Mouse (Mus musculus) limb, embryonic 14.5 days (tissue): ENCODE measurements around the gene Ptprr. TPM values are rescaled to one million over a fixed set of nuclear protein-coding genes. Genes with fewer than 3 reads are reported as not detected.

Experiments
- ATAC-seq: fragments of 200-750 bp; cut with Nextera tagmentation; 2 replicates; pipeline ENCODE4 v1.8.0; 2017; ENCODE audit warnings: low read depth, moderate number of reproducible peaks, moderate TSS enrichment; ENCODE audit not compliant: low FRiP score
- DNase-seq: peaks from one replicate; pipeline ENCODE4 v3.0.0-alpha.2; 2015; ENCODE audit warnings: low spot score
- H3K27ac ChIP-seq: fragments of 300-500 bp; sonication (generic); replicated peaks from 2 replicates; pipeline ENCODE4 v1.5.1; 2014; ENCODE audit warnings: low read depth, mild to moderate bottlenecking, low read length, moderate library complexity, mixed read lengths
- H3K27me3 ChIP-seq: fragments of 300-500 bp; sonication (generic); 2 replicates; pipeline ENCODE4 v1.6.1; 2014; ENCODE audit warnings: low read length, mixed read lengths; ENCODE audit not compliant: control insufficient read depth, insufficient read depth
- H3K36me3 ChIP-seq: fragments of 300-500 bp; sonication (generic); 2 replicates; pipeline ENCODE4 v1.6.1; 2014; ENCODE audit warnings: mild to moderate bottlenecking, low read length, moderate library complexity, mixed read lengths; ENCODE audit not compliant: control insufficient read depth, insufficient read depth
- H3K4me1 ChIP-seq: fragments of 300-500 bp; sonication (generic); 2 replicates; pipeline ENCODE4 v1.6.1; 2014; ENCODE audit warnings: antibody characterized with exemption, low read length, mixed read lengths; ENCODE audit not compliant: control insufficient read depth, insufficient read depth
- H3K4me2 ChIP-seq: fragments of 300-500 bp; sonication (generic); replicated peaks from 2 replicates; pipeline ENCODE4 v1.6.1; 2014; ENCODE audit warnings: low read depth, mild to moderate bottlenecking, low read length, moderate library complexity; ENCODE audit not compliant: severe bottlenecking
- H3K4me3 ChIP-seq: fragments of 300-500 bp; sonication (generic); replicated peaks from 2 replicates; pipeline ENCODE4 v1.5.1; 2014; ENCODE audit warnings: low read length
- H3K9ac ChIP-seq: fragments of 300-500 bp; sonication (generic); 2 replicates; pipeline ENCODE4 v1.6.1; 2014; ENCODE audit warnings: mild to moderate bottlenecking, low read depth, low read length, moderate library complexity; ENCODE audit not compliant: severe bottlenecking
- H3K9me3 ChIP-seq: fragments of 300-500 bp; sonication (generic); 2 replicates; pipeline ENCODE4 v1.6.1; 2016; ENCODE audit warnings: low read length; ENCODE audit not compliant: control insufficient read depth
- POLR2A ChIP-seq: fragments of 200-500 bp; IDR thresholded peaks from 2 replicates; pipeline ENCODE4 v1.8.0; 2012; ENCODE audit warnings: inconsistent platforms, mild to moderate bottlenecking, moderate library complexity, borderline replicate concordance; ENCODE audit not compliant: insufficient read depth, insufficient read length; ENCODE audit errors: extremely low read depth
- WGBS: fragments of 180-500 bp; shearing (Covaris S2); extraction: QIAGEN DNeasy Blood & Tissue Kit; methylation state at CpG from one replicate; pipeline ENCODE4 v1.1.7; 2014; 5-methylcytosine and 5-hydroxymethylcytosine counted together
- polyA plus RNA-seq, 2 experiments: library from polyadenylated mRNA; depleted of rRNA in 1 of 2; stranded (reverse) in 1 of 2; unstranded in 1 of 2; fragments of >200 nt; fragmentation: Nextera tagmentation in 1 of 2; extraction: Ambion mirVana in 1 of 2; gene quantifications; 2 replicates each; pipeline versions ENCODE4 v1.2.1 to v1.2.3; 2012 to 2014

Gene Ptprr
- polyA plus RNA-seq, 2 experiments = 0.16 to 0.41 TPM

DNA sequence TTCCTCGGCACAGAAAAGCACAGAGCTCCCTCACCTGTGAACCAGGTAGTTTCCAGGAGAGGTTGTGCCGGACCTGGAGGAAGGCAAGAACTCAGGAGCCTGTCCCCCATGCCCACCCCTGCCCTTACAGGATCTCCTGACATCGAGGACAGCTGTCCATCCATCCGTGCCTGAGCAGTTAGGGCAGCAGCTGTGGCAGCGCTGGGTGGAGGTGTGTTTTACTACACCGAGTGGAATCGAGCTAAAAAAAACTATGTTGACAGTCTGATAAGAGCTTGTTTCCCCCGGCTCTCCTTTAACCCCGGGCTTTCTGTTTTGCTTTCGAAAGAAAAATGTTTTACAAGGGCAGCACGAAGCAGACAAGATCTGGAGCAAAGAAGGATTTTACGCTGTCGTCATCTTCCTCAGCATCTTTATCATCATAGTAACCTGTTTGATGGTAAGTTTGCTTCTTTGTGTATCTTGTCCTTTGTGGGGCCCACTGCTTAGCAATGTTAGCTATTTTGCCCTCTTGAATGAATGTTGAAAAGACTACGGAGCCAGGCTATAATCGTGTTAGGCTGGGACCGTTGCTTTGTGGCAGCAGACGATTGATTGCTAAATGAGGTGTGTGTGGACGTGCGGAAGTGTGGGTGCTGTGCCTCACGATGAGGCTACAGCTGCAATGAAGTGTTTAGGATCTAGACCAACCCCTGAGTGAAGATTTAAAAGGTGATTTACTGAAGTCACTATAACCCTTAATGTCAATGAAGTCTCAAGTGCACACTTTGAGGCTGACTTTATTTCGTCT, 159.6 kb downstream of the Ptprr start:
- H3K9me3 ChIP-seq = no peaks in the 10 kb centered on the region
- no peak for DNase-seq
- H3K36me3 ChIP-seq = no peaks in the 10 kb centered on the region
- H3K9ac ChIP-seq = 0 out of 2 replicates have a peak overlapping the region, but pooled peaks have one; percentile 9
- TF ChIP-seq POLR2A = no peak
- H3K27me3 ChIP-seq = peaks cover 7% of the 10 kb centered on the region; the same call in 1 of the 2 replicates
- H3K4me1 ChIP-seq = no peaks in the 10 kb centered on the region
- 0 out of 2 replicates have a peak overlapping the region, but pooled peaks have one; percentile 9 for H3K4me3 ChIP-seq
- H3K27ac ChIP-seq = no peak overlapping the region
- no peak for ATAC-seq
- WGBS = 18% methylated on average over 21 of the region's 21 CpGs
- H3K4me2 ChIP-seq = peak overlapping the region; percentile 23

DNA sequence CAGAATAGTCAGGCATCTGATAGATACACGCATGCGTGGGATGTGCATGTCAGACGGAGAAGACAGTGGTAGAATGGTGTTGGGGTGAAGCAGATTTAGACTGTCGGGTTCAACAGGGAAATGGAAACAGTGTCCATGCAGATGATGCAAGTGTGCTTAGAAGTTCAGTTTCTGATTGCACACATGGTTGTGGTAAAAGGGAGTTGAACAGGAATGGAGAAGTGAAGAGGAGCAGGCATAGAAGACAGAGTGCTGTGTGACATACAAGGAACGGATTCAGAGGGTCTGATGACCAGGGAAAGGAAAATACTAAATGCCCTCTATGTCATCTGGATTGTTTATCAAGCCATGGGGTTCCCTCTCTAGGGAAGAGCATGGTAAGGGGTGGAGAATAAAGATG, 163.2 kb downstream of the Ptprr start:
- H3K4me1 ChIP-seq = no peaks in the 10 kb centered on the region
- no peak overlapping the region for H3K4me3 ChIP-seq
- 89% methylated on average over 5 of the region's 5 CpGs for WGBS
- no peaks in the 10 kb centered on the region for H3K36me3 ChIP-seq
- H3K4me2 ChIP-seq = no peak overlapping the region
- no peak overlapping the region for H3K27ac ChIP-seq
- DNase-seq = no peak
- H3K9ac ChIP-seq = no peak overlapping the region
- ATAC-seq = no peak
- H3K27me3 ChIP-seq = peaks cover 7% of the 10 kb centered on the region; the same call in 1 of the 2 replicates
- TF ChIP-seq POLR2A = no peak
- H3K9me3 ChIP-seq = no peaks in the 10 kb centered on the region

DNA sequence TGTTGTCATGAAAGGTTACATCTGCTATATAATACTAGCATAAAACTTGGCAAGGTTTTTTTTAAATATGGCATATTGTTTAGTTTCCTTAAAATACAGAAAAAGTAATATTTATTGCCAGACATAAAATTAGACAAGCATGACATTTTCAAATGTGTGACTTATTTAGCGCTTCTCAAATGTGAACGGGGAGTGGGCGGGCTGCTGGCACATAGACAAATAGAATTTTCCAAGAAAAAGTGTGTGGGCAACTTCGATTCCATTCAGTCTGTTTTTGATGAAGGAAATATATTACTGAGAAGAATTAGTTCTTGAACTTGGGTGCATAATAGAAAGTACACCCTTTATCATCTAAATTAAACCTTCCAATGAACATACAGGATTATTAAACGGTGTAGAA, 164.2 kb downstream of the Ptprr start:
- no peaks in the 10 kb centered on the region for H3K4me1 ChIP-seq
- H3K4me3 ChIP-seq = no peak overlapping the region
- H3K36me3 ChIP-seq = no peaks in the 10 kb centered on the region
- ATAC-seq (no peak), DNase-seq (no peak)
- no peak for TF ChIP-seq POLR2A
- 74% methylated on average over 5 of the region's 5 CpGs for WGBS
- no peak overlapping the region for H3K9ac ChIP-seq
- H3K4me2 ChIP-seq = no peak overlapping the region
- no peaks in the 10 kb centered on the region for H3K9me3 ChIP-seq
- H3K27ac ChIP-seq = no peak overlapping the region
- 0 out of 2 replicates have a peak, but pooled peaks cover under 1% of the 10 kb centered on the region for H3K27me3 ChIP-seq

DNA sequence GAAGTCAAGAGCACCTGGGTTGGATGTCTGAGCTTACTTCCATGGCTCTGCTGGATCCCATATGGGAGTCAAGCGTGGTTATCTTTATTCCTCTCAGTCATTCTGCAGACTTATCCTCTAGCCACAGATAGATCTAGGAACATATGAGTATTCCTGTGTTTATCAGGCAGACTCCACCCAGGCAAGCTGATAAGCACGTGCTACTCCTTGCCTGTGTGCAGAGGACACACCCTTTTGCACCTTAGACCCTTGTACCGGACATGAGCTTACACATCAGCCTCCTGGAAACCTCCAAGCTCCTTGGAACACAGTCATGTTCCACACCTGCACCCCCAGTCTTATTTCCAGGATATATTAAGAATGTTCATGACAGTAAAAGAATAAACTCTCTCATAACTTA, 165.2 kb downstream of the Ptprr start:
- no peak overlapping the region for H3K4me3 ChIP-seq
- WGBS = 73% methylated on average over 3 of the region's 3 CpGs
- H3K4me2 ChIP-seq = no peak overlapping the region
- no peaks in the 10 kb centered on the region for H3K27me3 ChIP-seq
- H3K36me3 ChIP-seq = no peaks in the 10 kb centered on the region
- no peak for TF ChIP-seq POLR2A
- H3K4me1 ChIP-seq = no peaks in the 10 kb centered on the region
- DNase-seq (no peak), ATAC-seq (no peak)
- no peak overlapping the region for H3K27ac ChIP-seq
- no peak overlapping the region for H3K9ac ChIP-seq
- no peaks in the 10 kb centered on the region for H3K9me3 ChIP-seq

DNA sequence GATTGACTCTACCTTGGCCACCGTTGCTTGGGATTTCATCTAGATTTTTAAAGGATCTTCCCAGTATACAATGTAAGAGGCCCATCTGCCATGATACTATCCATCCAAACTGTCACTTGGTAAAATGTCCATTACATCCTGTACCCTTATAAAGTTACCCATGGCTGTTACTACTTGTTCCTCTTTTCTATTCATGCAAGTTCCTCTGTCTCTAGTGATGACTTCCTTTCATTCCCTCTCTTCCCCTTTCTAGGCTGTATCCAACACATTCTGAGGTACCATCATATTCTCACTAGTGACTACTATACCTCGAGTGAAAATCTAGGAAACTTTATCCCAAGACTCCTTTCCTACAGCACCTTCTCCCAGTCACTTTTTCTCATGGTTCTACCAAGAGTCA, 173.7 kb downstream of the Ptprr start:
- DNase-seq = no peak
- TF ChIP-seq POLR2A = no peak

More for the DNA sequence above, 173.7 kb downstream of the Ptprr start:
- Histone ChIP-seq H3K9ac (no peak overlapping the region), H3K36me3 (no peaks in the 10 kb centered on the region), H3K4me1 (no peaks in the 10 kb centered on the region), H3K4me3 (no peak overlapping the region), H3K27ac (no peak overlapping the region), H3K4me2 (no peak overlapping the region), H3K27me3 (no peaks in the 10 kb centered on the region), H3K9me3 (no peaks in the 10 kb centered on the region)
- ATAC-seq = no peak
- 78% methylated on average over 2 of the region's 2 CpGs for WGBS
